ENCODE assay signal across 8 mouse cellular contexts in the genomic region with DNA sequence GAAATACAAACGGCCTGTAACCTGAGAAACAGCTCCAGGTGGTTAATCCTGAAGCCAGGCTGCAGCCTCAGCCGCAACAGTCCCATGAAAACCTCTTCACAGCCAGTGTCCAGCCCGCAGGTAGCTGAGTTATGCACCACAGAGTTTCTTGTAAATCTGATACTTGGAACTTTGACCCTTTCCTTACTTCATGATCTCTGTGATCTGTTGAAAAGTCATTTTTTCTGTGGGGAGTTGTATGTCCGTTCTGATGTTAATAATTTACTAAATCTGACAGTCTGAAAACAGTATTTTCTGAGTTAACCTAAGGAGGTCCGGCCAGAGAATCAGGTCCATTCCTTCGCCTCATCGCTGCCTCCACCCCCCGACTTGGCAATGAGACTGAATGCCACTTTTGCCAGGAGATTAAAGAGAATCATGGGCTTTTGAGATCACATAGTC. TPM values are rescaled to one million over a fixed set of nuclear protein-coding genes. Genes with fewer than 3 reads are reported as not detected.
DNase-seq lines count a peak whose midpoint lies in the region; ATAC-seq lines count a peak whose summit lies in the region.

No protein-coding gene starts in this region.

- no peaks in the 10 kb centered on the region for H3K36me3 ChIP-seq in neural tube, embryonic 11.5 days (ENCODE audit: control insufficient read depth, insufficient read depth, low read length)
- H3K36me3 ChIP-seq in hindbrain, embryonic 16.5 days (ENCODE audit: control insufficient read depth, insufficient read depth, low read length), result no peaks in the 10 kb centered on the region
- peaks cover 7% of the 10 kb centered on the region; the same call in 1 of the 2 replicates for H3K36me3 ChIP-seq in limb, embryonic 15.5 days

- no peaks in the 10 kb centered on the region for H3K9me3 ChIP-seq in neural tube, embryonic 11.5 days (ENCODE audit: control insufficient read depth, low read length)
- no peaks in the 10 kb centered on the region for H3K9me3 ChIP-seq in hindbrain, embryonic 16.5 days (ENCODE audit: control insufficient read depth, low read length)
- no peaks in the 10 kb centered on the region for H3K9me3 ChIP-seq in limb, embryonic 15.5 days

- peak overlapping the region; percentile 21; the same call in 1 of the 2 replicates for H3K4me2 ChIP-seq in neural tube, embryonic 11.5 days (ENCODE audit: low read depth)
- H3K4me2 ChIP-seq in hindbrain, embryonic 16.5 days (ENCODE audit: low read length), result peak overlapping the region; percentile 78
- peak overlapping the region; percentile 59 for H3K4me2 ChIP-seq in limb, embryonic 15.5 days

- H3K27ac ChIP-seq in neural tube, embryonic 11.5 days (ENCODE audit: low read depth, low read length), result no peak overlapping the region
- H3K27ac ChIP-seq in hindbrain, embryonic 16.5 days (ENCODE audit: low read depth, low read length), result no peak overlapping the region
- no peak overlapping the region for H3K27ac ChIP-seq in limb, embryonic 15.5 days

- no peak for DNase-seq in neural tube, embryonic 11.5 days (ENCODE audit: low spot score)
- no peak for DNase-seq in neural tube, embryonic 10.5 days (ENCODE audit: extremely low spot score, low spot score)
- DNase-seq in yolk sac, embryonic 10.5 days (ENCODE audit: low spot score), result peak; percentile 34
- DNase-seq in layer of hippocampus, postnatal 14 days (ENCODE audit: low spot score in 2 of 2), result no peak
- no peak for DNase-seq in frontal cortex, postnatal 14 days (ENCODE audit: low spot score in 2 of 2)
- DNase-seq in frontal cortex, postnatal 36 days (ENCODE audit: low spot score in 2 of 2), result no peak

- ATAC-seq in neural tube, embryonic 11.5 days (ENCODE audit: insufficient read depth, low FRiP score, low TSS enrichment), result no peak
- no peak for ATAC-seq in hindbrain, embryonic 16.5 days
- no peak for ATAC-seq in limb, embryonic 15.5 days (ENCODE audit: insufficient number of reproducible peaks, low FRiP score, low TSS enrichment, low read depth)

- peaks cover 9% of the 10 kb centered on the region; the same call in 1 of the 2 replicates for H3K4me1 ChIP-seq in neural tube, embryonic 11.5 days (ENCODE audit: control insufficient read depth, insufficient read depth, low read length)
- H3K4me1 ChIP-seq in hindbrain, embryonic 16.5 days (ENCODE audit: control insufficient read depth, insufficient read depth, low read depth, low read length), result peaks cover 14% of the 10 kb centered on the region
- H3K4me1 ChIP-seq in limb, embryonic 15.5 days, result peaks cover 10% of the 10 kb centered on the region

- WGBS in neural tube, embryonic 11.5 days, result 47% methylated on average over 8 of the region's 8 CpGs
- WGBS in hindbrain, embryonic 16.5 days, result 45% methylated on average over 8 of the region's 8 CpGs
- 40% methylated on average over 8 of the region's 8 CpGs for WGBS in limb, embryonic 15.5 days

- H3K9ac ChIP-seq in neural tube, embryonic 11.5 days (ENCODE audit: low read length), result no peak overlapping the region
- peak overlapping the region; percentile 39 for H3K9ac ChIP-seq in hindbrain, embryonic 16.5 days (ENCODE audit: low read depth, low read length)
- no peak overlapping the region for H3K9ac ChIP-seq in limb, embryonic 15.5 days

- no peak overlapping the region for H3K4me3 ChIP-seq in neural tube, embryonic 11.5 days (ENCODE audit: low read depth, low read length)
- H3K4me3 ChIP-seq in hindbrain, embryonic 16.5 days (ENCODE audit: low read length), result peak overlapping the region; percentile 85
- peak overlapping the region; percentile 82; the same call in 1 of the 2 replicates for H3K4me3 ChIP-seq in limb, embryonic 15.5 days

- no peaks in the 10 kb centered on the region for H3K27me3 ChIP-seq in neural tube, embryonic 11.5 days (ENCODE audit: control insufficient read depth, insufficient read depth, low read length)
- no peaks in the 10 kb centered on the region for H3K27me3 ChIP-seq in hindbrain, embryonic 16.5 days (replicated peaks; ENCODE audit: control insufficient read depth, insufficient read depth, low read length)
- no peaks in the 10 kb centered on the region for H3K27me3 ChIP-seq in limb, embryonic 15.5 days

RNA-seq across cellular contexts. Expression of a gene that starts 1.5 kb away (rescaled TPM):
- 26.5 and 30.0 TPM in 2 replicates for polyA plus RNA-seq in neural tube, embryonic 11.5 days (2014; fragmentation: Nextera tagmentation; extraction: Ambion mirVana)
- 42.9 and 45.9 TPM in 2 replicates for polyA plus RNA-seq in hindbrain, embryonic 16.5 days (2015; fragmentation: Nextera tagmentation; extraction: Ambion mirVana)
- 38.9 and 45.0 TPM in 2 replicates for polyA plus RNA-seq in limb, embryonic 15.5 days (2015; fragmentation: Nextera tagmentation; extraction: Ambion mirVana)
- total RNA-seq in layer of hippocampus, postnatal 14 days (2021), result 10 to 100 TPM; 39.3 to 46.4 TPM

RNA-seq across cellular contexts. Expression of a gene that starts 36.3 kb away (rescaled TPM):
- 29.7 and 33.8 TPM in 2 replicates for polyA plus RNA-seq in neural tube, embryonic 11.5 days (2014; fragmentation: Nextera tagmentation; extraction: Ambion mirVana)
- 40.0 and 42.2 TPM in 2 replicates for polyA plus RNA-seq in hindbrain, embryonic 16.5 days (2015; fragmentation: Nextera tagmentation; extraction: Ambion mirVana)
- polyA plus RNA-seq in limb, embryonic 15.5 days (2015; fragmentation: Nextera tagmentation; extraction: Ambion mirVana), result 67.3 and 71.8 TPM in 2 replicates
- total RNA-seq in layer of hippocampus, postnatal 14 days (2021), result 10 to 100 TPM; 45.3 to 49.5 TPM

RNA-seq across cellular contexts. Expression of a gene that starts 36.8 kb away (rescaled TPM):
- 8.2 and 9.0 TPM in 2 replicates for polyA plus RNA-seq in neural tube, embryonic 11.5 days (2014; fragmentation: Nextera tagmentation; extraction: Ambion mirVana)
- polyA plus RNA-seq in hindbrain, embryonic 16.5 days (2015; fragmentation: Nextera tagmentation; extraction: Ambion mirVana), result 5.9 and 7.0 TPM in 2 replicates
- 16.7 and 19.2 TPM in 2 replicates for polyA plus RNA-seq in limb, embryonic 15.5 days (2015; fragmentation: Nextera tagmentation; extraction: Ambion mirVana)
- 1 to 10 TPM; 7.7 to 8.2 TPM for total RNA-seq in layer of hippocampus, postnatal 14 days (2021)

RNA-seq across cellular contexts. Expression of a gene that starts 38.9 kb away (rescaled TPM):
- polyA plus RNA-seq in neural tube, embryonic 11.5 days (2014; fragmentation: Nextera tagmentation; extraction: Ambion mirVana), result 454 and 539 TPM in 2 replicates
- 3,415 and 3,905 TPM in 2 replicates for polyA plus RNA-seq in hindbrain, embryonic 16.5 days (2015; fragmentation: Nextera tagmentation; extraction: Ambion mirVana)
- 188 and 249 TPM in 2 replicates for polyA plus RNA-seq in limb, embryonic 15.5 days (2015; fragmentation: Nextera tagmentation; extraction: Ambion mirVana)
- 1,000 to 10,000 TPM; 2,027 to 2,125 TPM for total RNA-seq in layer of hippocampus, postnatal 14 days (2021)

Comparison
In these comparisons a context has a peak if more than half of its experiments do, and no peak if none do; other contexts are left out.
1. H3K4me2 ChIP-seq: peak in every context shown above with its lines; median percentile 78 in hindbrain, embryonic 16.5 days; 59 in limb, embryonic 15.5 days; 21 in neural tube, embryonic 11.5 days.